Mouse (Mus musculus): ENCODE data around the gene Osbpl10. TPM values are rescaled to one million over a fixed set of nuclear protein-coding genes. Genes with fewer than 3 reads are reported as not detected.

Osbpl10 gene
- 1.5 and 1.7 TPM in 2 replicates for polyA plus RNA-seq (2016; fragmentation: Nextera tagmentation; extraction: Ambion mirVana)

DNA sequence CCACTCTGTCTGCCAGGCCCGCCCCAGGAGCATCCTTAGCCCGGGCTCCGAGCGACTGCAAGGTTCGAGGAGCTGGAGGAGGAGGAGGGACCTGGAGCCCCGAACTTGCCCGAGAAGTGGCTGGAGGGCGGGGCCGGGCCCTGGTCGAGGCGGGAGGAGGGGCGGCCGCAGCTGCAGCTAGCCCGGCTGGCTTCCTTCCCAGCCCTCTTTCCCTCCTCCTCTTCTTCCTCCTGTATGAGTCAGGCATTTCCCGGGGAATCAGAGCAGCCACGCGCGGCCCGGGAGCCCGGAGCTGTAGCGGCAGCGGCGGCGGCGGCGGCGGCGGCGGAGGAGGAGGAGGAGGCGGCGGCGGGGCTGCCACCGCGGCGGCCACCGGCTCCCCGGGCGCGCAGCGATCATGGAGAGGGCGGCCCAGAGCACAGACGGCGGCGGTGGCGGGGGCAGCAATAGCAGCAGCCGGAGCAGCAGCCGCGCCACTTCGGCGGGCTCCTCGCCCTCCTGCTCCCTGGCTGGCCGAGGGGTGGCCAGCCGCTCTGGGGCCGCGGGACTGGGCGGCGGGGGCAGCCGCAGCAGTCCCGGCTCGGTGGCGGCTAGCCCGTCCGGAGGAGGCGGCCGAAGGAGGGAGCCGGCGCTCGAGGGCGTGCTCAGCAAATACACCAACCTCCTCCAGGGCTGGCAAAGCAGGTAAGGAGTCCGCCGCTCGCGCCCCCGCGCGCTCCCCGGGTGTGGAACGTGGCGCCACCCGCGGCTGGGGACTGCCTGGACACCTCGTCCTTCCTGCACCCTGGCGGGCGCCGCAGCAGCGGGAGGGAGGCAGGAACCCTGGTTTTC is at the start of gene Osbpl10:
TSS of gene Osbpl10 (plus strand) at position 289 of the 831 bp plus-strand sequence.
- Histone ChIP-seq H3K4me1 (peaks cover 20% of the 10 kb centered on the region), H3K27me3 (ENCODE audit: low read depth, poor library complexity, severe bottlenecking) (peaks cover 47% of the 10 kb centered on the region), H3K36me3 (no peaks in the 10 kb centered on the region), H3K4me3 (peak within 1 kb of the TSS; percentile 91), H3K9me3 (replicated peaks) (no peaks in the 10 kb centered on the region), H3K27ac (peak within 1 kb of the TSS; percentile 93)
- DNase-seq (ENCODE audit: low spot score): peak; percentile 83
- WGBS: 1% methylated on average over 68 of the region's 86 CpGs

- Histone ChIP-seq H3K36me3 (no peaks in the 10 kb centered on the region), H3K27me3 (ENCODE audit: low read depth, poor library complexity, severe bottlenecking) (no peaks in the 10 kb centered on the region), H3K4me1 (peaks cover 32% of the 10 kb centered on the region), H3K9me3 (replicated peaks) (no peaks in the 10 kb centered on the region), H3K27ac (no peak overlapping the region), H3K4me3 (no peak overlapping the region)
- 91% methylated on average over 9 of the region's 9 CpGs for WGBS
- no peak for DNase-seq (ENCODE audit: low spot score)
Observed at GRCm38 (mm10) chr9:114930464-114931090, 47.8 kb upstream of the Osbpl10 start.

- no peaks in the 10 kb centered on the region for H3K36me3 ChIP-seq
- H3K4me1 ChIP-seq: peaks cover 33% of the 10 kb centered on the region
- H3K9me3 ChIP-seq (replicated peaks): no peaks in the 10 kb centered on the region
- 28% methylated on average over 13 of the region's 13 CpGs for WGBS
- H3K27me3 ChIP-seq (ENCODE audit: low read depth, poor library complexity, severe bottlenecking): no peaks in the 10 kb centered on the region
- no peak for DNase-seq (ENCODE audit: low spot score)
- no peak overlapping the region for H3K27ac ChIP-seq
- H3K4me3 ChIP-seq: peak overlapping the region; percentile 69
Observed at GRCm38 (mm10) chr9:114932607-114933006, 45.8 kb upstream of the Osbpl10 start.

- peaks cover 33% of the 10 kb centered on the region for H3K4me1 ChIP-seq
- H3K27ac ChIP-seq: peak overlapping the region; percentile 80
- no peaks in the 10 kb centered on the region for H3K9me3 ChIP-seq (replicated peaks)
- peak overlapping the region; percentile 69 for H3K4me3 ChIP-seq
- H3K36me3 ChIP-seq: no peaks in the 10 kb centered on the region
- WGBS: under 1% methylated on average over 50 of the region's 50 CpGs
- DNase-seq (ENCODE audit: low spot score): peak; percentile 39
- no peaks in the 10 kb centered on the region for H3K27me3 ChIP-seq (ENCODE audit: low read depth, poor library complexity, severe bottlenecking)
Observed at GRCm38 (mm10) chr9:114933037-114933722, 45.2 kb upstream of the Osbpl10 start.

GRCm38 (mm10) chr9:114933723-114934171 is 44.6 kb upstream of the Osbpl10 start, which contains the start of gene Gpd1l:
TSS of gene Gpd1l (minus strand) at chr9:114933987.
- Histone ChIP-seq H3K4me3 (peak within 1 kb of the TSS; percentile 69), H3K36me3 (no peaks in the 10 kb centered on the region), H3K9me3 (replicated peaks) (no peaks in the 10 kb centered on the region), H3K27ac (peak within 1 kb of the TSS; percentile 80), H3K27me3 (ENCODE audit: low read depth, poor library complexity, severe bottlenecking) (no peaks in the 10 kb centered on the region), H3K4me1 (peaks cover 33% of the 10 kb centered on the region)
- peak; percentile 99 for DNase-seq (ENCODE audit: low spot score)
- WGBS: under 1% methylated on average over 30 of the region's 30 CpGs

- Histone ChIP-seq H3K4me1 (peaks cover 33% of the 10 kb centered on the region), H3K27me3 (ENCODE audit: low read depth, poor library complexity, severe bottlenecking) (no peaks in the 10 kb centered on the region), H3K27ac (peak overlapping the region; percentile 80), H3K9me3 (replicated peaks) (no peaks in the 10 kb centered on the region), H3K4me3 (peak overlapping the region; percentile 69), H3K36me3 (no peaks in the 10 kb centered on the region)
- WGBS: 71% methylated on average over 11 of the region's 11 CpGs
- no peak for DNase-seq (ENCODE audit: low spot score)
Observed at GRCm38 (mm10) chr9:114934231-114934630, 44.1 kb upstream of the Osbpl10 start.

DNA sequence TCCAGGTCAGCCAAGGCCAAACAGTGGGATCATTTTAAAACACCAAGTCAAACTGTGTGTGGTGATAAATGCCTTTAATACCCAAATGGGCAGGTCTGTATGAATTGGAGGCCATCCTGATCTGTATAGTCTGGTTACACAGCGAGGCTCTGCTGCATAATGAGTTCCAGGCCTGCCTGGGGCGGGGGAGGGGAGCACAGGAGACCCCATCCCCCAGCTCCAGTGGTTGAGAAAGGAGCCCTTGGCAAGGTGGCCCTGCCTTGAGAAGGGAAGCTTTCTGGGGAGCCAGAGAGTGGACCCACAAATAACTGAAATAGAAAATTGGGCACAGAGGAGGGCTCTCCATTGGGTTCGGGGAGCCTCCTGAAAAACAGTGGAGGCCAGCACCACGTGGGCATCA is 43.0 kb upstream of the Osbpl10 start:
- H3K27ac ChIP-seq: peak overlapping the region; percentile 68; the same call in 1 of the 2 replicates
- peak; percentile 72 for DNase-seq (ENCODE audit: low spot score)
- WGBS: 57% methylated on average over 4 of the region's 4 CpGs

DNA sequence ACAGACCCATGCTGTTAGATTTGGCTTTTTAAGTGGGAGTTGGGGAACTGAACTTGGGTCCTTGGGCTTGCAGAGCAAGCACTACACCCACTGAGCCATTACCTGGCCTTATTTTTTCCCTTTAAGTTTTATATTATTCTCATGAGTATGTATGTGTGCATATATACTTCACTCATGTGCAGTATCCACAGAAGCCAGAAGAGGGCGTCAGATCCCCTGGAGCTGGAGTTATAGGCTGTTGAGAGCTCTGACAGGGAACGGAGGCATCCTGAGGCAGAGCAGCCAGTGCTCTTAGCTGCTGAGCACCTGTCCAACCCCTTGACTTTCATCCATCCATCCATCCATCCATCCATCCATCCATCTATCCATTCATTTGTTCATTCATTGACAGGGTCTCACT is 41.7 kb upstream of the Osbpl10 start:
- no peak for DNase-seq (ENCODE audit: low spot score)
- no peaks in the 10 kb centered on the region for H3K27me3 ChIP-seq (ENCODE audit: low read depth, poor library complexity, severe bottlenecking)
- WGBS: 78% methylated on average over 2 of the region's 2 CpGs
- no peaks in the 10 kb centered on the region for H3K9me3 ChIP-seq (replicated peaks)
- H3K27ac ChIP-seq: no peak overlapping the region
- no peaks in the 10 kb centered on the region for H3K36me3 ChIP-seq
- peaks cover 33% of the 10 kb centered on the region for H3K4me1 ChIP-seq
- no peak overlapping the region for H3K4me3 ChIP-seq

More for the DNA sequence above, 43.0 kb upstream of the Osbpl10 start:
- Histone ChIP-seq H3K9me3 (replicated peaks) (no peaks in the 10 kb centered on the region), H3K27me3 (ENCODE audit: low read depth, poor library complexity, severe bottlenecking) (no peaks in the 10 kb centered on the region), H3K4me1 (peaks cover 33% of the 10 kb centered on the region), H3K36me3 (no peaks in the 10 kb centered on the region), H3K4me3 (no peak overlapping the region)

DNA sequence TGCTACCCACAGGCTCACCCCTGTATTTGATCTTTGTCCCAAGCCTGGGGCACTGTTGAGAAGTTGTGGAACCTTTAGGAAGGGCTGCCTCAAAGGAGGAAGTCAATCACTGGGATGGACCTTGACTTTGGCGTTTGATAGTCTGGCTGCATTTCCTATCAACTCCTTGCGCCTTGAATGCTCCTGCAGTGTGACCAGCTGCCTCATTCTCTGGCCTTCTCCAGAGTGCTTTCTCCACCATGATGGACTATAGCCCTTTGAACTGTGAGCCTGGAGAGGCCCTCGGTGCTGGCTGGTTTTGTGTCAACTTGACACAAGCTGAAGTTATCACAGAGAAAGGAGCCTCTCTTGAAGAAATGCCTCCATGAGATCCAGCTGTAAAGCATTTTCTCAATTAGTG is 33.7 kb upstream of the Osbpl10 start:
- no peak for DNase-seq (ENCODE audit: low spot score)
- Histone ChIP-seq H3K4me1 (peaks cover 6% of the 10 kb centered on the region), H3K4me3 (no peak overlapping the region), H3K27ac (no peak overlapping the region), H3K9me3 (replicated peaks) (no peaks in the 10 kb centered on the region), H3K36me3 (no peaks in the 10 kb centered on the region), H3K27me3 (ENCODE audit: low read depth, poor library complexity, severe bottlenecking) (no peaks in the 10 kb centered on the region)
- WGBS: 86% methylated on average over 3 of the region's 3 CpGs

DNA sequence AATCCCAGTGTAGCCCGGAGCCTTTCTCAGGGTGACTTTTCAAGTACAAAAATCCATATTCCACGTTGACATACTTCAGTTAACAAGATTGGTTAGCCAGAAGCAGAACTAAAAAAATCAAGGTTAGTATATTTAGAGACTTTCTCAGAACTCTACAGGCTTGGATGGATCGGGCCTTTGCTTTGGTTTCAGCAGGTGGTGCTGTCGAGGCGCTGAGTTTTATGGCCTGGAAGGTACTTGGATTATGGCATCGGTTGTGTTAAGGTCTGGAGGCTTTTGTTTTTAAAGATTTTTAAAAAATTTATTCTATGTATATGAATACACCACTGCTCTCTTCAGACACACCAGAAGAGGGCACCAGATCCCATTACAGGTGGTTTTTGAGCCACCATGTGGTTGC is 32.8 kb upstream of the Osbpl10 start:
- WGBS: 88% methylated on average over 6 of the region's 6 CpGs
- DNase-seq (ENCODE audit: low spot score): no peak
- Histone ChIP-seq H3K4me1 (peaks cover 16% of the 10 kb centered on the region), H3K9me3 (replicated peaks) (no peaks in the 10 kb centered on the region), H3K27ac (no peak overlapping the region), H3K36me3 (no peaks in the 10 kb centered on the region), H3K4me3 (no peak overlapping the region), H3K27me3 (ENCODE audit: low read depth, poor library complexity, severe bottlenecking) (no peaks in the 10 kb centered on the region)

DNA sequence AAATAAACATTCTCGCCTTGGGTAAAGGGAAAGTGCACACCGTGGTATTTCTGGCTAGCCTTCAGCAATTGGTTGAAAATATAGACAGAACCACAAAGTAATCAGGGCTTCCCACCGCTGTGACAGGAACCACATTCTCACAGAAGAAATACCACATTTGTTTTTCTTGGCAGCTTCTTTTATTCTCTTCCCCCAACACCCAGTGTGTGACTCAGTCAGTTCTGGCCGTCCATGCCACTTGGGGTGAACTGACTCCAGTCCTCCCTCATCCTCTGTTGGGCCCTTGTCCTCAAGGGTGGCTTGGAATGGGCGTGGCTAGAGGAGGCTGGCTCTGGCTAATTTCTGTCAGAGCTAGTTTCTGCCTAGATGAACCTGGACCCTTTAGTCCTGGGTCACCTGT is 30.0 kb upstream of the Osbpl10 start:
- WGBS: 71% methylated on average over 5 of the region's 5 CpGs
- Histone ChIP-seq H3K27ac (0 out of 2 replicates have a peak overlapping the region, but pooled peaks have one; percentile 19), H3K36me3 (no peaks in the 10 kb centered on the region), H3K9me3 (replicated peaks) (no peaks in the 10 kb centered on the region), H3K27me3 (ENCODE audit: low read depth, poor library complexity, severe bottlenecking) (no peaks in the 10 kb centered on the region), H3K4me1 (peaks cover 19% of the 10 kb centered on the region), H3K4me3 (no peak overlapping the region)
- DNase-seq (ENCODE audit: low spot score): no peak

- Histone ChIP-seq H3K4me3 (no peak overlapping the region), H3K9me3 (replicated peaks) (no peaks in the 10 kb centered on the region), H3K27me3 (ENCODE audit: low read depth, poor library complexity, severe bottlenecking) (no peaks in the 10 kb centered on the region), H3K27ac (no peak overlapping the region), H3K4me1 (peaks cover 19% of the 10 kb centered on the region), H3K36me3 (no peaks in the 10 kb centered on the region)
- no peak for DNase-seq (ENCODE audit: low spot score)
- 30% methylated on average over 1 of the region's 1 CpGs for WGBS
Observed at GRCm38 (mm10) chr9:114952866-114953265, 25.5 kb upstream of the Osbpl10 start.
